Mouse (Mus musculus) c-Kit-positive CD71-positive TER-119-negative erythroid progenitor cells, embryonic 14.5 days (primary cell): ENCODE measurements around the gene Gp6.
"Not testable (repeated sequence)": the region's sequence is repeated elsewhere in the genome, so short reads cannot be mapped to it uniquely, and the experiment has no call there.

Source experiments
- DNase-seq: peaks from one replicate; pipeline ENCODE4 v3.0.0-alpha.2; 2013; ENCODE audit warnings: low read depth

Gp6 gene

DNA sequence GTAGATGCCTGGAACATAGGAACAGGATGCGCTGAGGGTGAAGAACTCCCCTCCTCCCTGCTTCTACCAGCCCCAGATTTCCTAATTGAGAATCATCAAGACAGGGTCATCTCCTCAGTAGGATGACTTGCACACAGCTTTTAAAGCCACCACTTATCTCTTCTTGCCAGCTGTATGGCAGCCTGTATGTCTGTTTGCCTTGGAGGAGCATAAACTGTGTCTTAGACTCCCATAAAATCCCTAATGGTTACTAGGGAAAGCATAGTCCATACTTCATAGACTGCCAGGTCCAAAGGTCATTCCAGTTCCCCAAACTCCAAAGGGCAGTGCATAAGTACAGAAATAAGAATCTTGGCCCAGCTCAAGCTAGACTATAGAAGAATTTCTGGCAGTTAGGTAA is at the start of gene Gp6:
Gene Gp6 (minus strand): TSS at position 15 of the 400 bp plus-strand sequence.
- no peak for DNase-seq

GRCm38 (mm10) chr7:4447138-4447537 is 49.6 kb upstream of the Gp6 start:
- DNase-seq = no peak

DNA sequence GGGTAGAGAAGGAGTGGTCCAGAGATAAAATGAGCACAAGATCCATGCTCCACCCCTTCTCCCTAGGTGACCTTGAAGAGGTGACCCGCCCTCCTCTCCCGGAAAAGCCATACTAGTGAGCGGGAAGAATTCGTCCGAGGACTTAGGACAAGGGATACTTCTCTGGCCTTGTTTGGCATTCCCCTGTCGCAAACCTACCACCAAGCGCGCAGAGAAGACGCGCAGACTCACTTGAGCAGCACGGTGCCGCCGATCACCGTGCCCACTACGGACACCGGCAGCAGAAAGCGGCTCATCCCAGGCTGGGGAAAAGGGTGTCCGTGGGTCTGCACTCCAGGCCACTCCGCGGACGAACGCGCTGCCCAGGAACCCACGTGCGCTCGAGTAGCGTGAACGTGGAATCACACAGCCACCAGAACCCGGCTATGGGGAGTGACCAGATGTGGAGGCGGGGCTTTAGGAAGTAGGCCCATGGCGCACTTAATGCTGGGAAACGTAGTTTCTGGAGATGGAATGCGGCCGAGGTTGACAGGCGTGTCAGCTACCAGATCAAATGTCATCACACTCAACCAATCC is 47.8 kb upstream of the Gp6 start, which contains the start of gene Rdh13:
Gene Rdh13 (minus strand): TSS at position 434 of the 576 bp plus-strand sequence.
- peak; percentile 81 for DNase-seq

- DNase-seq = no peak
These were observed 43.0 kb upstream of the Gp6 start for GRCm38 (mm10) chr7:4440549-4440948.

DNA sequence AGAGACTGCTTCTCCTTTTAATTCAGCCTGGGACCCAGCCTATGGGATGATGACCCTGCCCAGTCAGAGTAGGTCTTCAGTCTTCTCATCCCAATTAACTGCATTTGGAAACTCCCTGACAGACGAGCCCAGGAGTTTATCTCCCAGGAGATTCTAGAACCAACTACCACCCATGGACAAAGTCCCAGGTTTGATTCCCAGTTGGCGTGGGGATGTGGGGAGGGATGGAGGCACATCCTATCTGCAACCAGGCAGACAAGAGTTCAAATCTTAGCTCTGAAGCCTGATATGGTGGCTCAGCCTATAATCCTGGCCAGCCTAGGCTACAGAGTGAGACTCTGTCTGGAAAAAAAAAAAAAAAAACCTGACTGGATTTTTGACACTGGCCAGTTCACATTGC is 40.2 kb upstream of the Gp6 start:
- DNase-seq = no peak

GRCm38 (mm10) chr7:4432026-4432425 is 34.5 kb upstream of the Gp6 start:
- DNase-seq = no peak

DNA sequence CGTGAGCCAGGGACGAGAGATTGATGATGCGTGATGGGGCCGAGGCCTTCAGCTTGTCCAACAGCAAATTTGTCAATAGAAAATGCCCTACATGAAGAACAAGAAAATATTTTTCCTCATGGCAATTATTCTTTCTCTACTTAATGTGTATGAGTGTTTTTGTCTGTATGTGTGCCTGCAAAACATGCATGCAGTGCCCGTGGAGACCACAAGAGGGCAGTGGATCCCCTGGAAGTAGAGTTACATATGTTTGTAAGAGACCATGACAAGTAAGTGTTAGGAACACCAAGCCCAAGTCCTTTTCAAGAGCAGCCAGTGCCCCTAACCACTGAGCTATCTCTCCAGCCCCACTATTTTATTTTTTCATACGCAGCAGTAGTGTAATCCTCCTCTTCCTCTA is 34.0 kb upstream of the Gp6 start:
- DNase-seq = peak; percentile 55

DNA sequence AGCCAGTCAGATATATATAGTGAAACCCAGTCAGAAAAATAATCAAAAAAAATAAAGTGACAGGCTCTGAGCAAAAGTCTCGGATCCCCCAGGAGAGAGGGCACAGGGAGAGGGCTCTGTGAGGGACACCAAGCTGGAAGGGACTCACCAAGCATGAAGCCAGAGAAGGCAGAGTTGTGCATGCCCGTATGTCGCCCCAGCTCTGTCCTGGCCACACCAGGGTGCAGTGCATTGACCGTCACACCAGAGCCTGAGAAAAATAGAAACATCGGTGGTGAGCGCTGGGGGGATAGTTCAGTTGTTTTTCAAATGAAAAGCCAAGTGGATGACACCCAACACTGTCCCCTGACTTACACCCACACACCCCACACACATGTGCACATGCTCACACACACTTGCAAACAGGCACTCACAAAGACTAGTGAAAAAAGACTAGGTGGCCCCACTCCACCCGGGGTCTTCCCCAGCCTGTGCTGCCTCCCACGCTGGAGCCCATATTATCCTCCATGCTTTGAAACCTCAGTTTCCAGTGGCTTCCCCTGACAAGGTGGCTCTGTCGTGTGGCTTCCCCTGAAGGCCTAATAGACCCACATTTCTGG is 32.8 kb upstream of the Gp6 start:
- no peak for DNase-seq

- peak; percentile 90 for DNase-seq
These were observed 29.8 kb upstream of the Gp6 start for GRCm38 (mm10) chr7:4427161-4427912.

DNA sequence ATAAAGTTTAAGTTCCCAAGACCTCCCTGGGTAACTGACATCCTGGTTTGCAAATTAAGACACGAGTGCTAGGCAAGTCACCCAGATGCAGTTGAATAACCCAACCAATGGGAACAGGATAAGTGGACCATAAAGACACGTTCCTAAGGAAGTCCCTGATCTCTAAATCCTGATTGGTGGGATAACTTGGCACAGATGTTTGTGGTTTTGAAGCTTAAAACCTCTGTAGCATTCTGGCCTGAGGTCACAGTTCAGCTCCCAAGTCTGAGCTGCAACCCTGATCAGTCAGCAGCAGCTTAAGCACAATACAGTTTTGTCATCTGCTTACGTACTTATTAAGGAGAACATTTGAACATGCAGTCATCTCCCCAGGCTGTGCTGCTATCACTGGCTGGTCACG is 22.7 kb upstream of the Gp6 start:
- no peak for DNase-seq

- DNase-seq = no peak
These were observed 22.1 kb upstream of the Gp6 start for GRCm38 (mm10) chr7:4419681-4420080.

DNA sequence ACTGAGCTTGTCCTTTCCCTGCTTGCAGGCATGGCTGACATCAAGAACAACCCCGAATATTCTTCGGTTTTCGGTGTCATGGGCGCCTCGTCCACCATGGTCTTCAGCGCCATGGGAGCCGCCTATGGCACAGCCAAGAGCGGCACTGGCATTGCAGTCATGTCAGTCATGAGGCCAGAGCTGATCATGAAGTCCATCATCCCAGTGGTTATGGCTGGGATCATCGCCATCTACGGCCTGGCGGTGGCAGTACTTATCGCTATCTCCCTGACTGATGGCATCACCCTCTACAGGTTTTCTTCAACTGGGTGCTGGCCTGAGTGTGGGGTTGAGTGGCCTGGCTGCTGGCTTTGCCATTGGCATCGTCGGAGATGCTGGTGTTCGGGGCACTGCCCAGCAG is 14.9 kb upstream of the Gp6 start:
- DNase-seq = not testable (repeated sequence)

- no peak for DNase-seq
These were observed 24.0 kb downstream of the Gp6 start for GRCm38 (mm10) chr7:4373521-4373920.

GRCm38 (mm10) chr7:4337509-4337908 is 60.0 kb downstream of the Gp6 start, which contains the start of gene Ncr1:
TSS of gene Ncr1 (plus strand) at chr7:4337724.
- no peak for DNase-seq

- DNase-seq = no peak
These were observed 74.2 kb downstream of the Gp6 start for GRCm38 (mm10) chr7:4323301-4323700.
